Mouse (Mus musculus) limb, embryonic 13.5 days (tissue): ENCODE data around the gene Harbi1. TPM values are rescaled to one million over a fixed set of nuclear protein-coding genes. Genes with fewer than 3 reads are reported as not detected.

Experiments
- ATAC-seq: fragments of 200-750 bp; cut with Nextera tagmentation; 2 replicates; pipeline ENCODE4 v1.8.0; 2017; ENCODE audit warnings: low read depth, moderate number of reproducible peaks, moderate TSS enrichment; ENCODE audit not compliant: low FRiP score
- H3K27ac ChIP-seq: fragments of 300-500 bp; sonication (generic); 2 replicates; pipeline ENCODE4 v1.5.1; 2015; ENCODE audit warnings: inconsistent platforms, mild to moderate bottlenecking, moderate library complexity
- H3K27me3 ChIP-seq: fragments of 300-500 bp; sonication (generic); 2 replicates; pipeline ENCODE4 v1.6.1; 2015; ENCODE audit warnings: mild to moderate bottlenecking, inconsistent platforms
- H3K36me3 ChIP-seq: fragments of 300-500 bp; sonication (generic); 2 replicates; pipeline ENCODE4 v1.6.1; 2015; ENCODE audit warnings: inconsistent platforms, mild to moderate bottlenecking, moderate library complexity
- H3K4me1 ChIP-seq: fragments of 300-500 bp; sonication (generic); 2 replicates; pipeline ENCODE4 v1.6.1; 2015; ENCODE audit warnings: inconsistent platforms
- H3K4me2 ChIP-seq: fragments of 300-500 bp; sonication (generic); replicated peaks from 2 replicates; pipeline ENCODE4 v1.6.1; 2015; ENCODE audit warnings: inconsistent platforms, mild to moderate bottlenecking, moderate library complexity
- H3K4me3 ChIP-seq: fragments of 300-500 bp; sonication (generic); 2 replicates; pipeline ENCODE4 v1.5.1; 2015; ENCODE audit warnings: moderate library complexity, mild to moderate bottlenecking, inconsistent platforms
- H3K9ac ChIP-seq: fragments of 300-500 bp; sonication (generic); 2 replicates; pipeline ENCODE4 v1.6.1; 2015; ENCODE audit warnings: mild to moderate bottlenecking, inconsistent platforms
- H3K9me3 ChIP-seq: fragments of 300-500 bp; sonication (generic); 2 replicates; pipeline ENCODE4 v1.6.1; 2016; ENCODE audit warnings: inconsistent platforms
- WGBS: fragments of 180-500 bp; shearing (Covaris S2); methylation state at CpG from one replicate; pipeline ENCODE4 v1.1.7; 2015; 5-methylcytosine and 5-hydroxymethylcytosine counted together
- polyA plus RNA-seq: library from polyadenylated mRNA; unstranded; fragments of >200 nt; fragmentation: Nextera tagmentation; extraction: Ambion mirVana; gene quantifications from 2 replicates; pipeline ENCODE4 v1.2.1, GENCODE M21; 2015

The Harbi1 gene
- 22.6 and 24.5 TPM in 2 replicates for polyA plus RNA-seq

DNA sequence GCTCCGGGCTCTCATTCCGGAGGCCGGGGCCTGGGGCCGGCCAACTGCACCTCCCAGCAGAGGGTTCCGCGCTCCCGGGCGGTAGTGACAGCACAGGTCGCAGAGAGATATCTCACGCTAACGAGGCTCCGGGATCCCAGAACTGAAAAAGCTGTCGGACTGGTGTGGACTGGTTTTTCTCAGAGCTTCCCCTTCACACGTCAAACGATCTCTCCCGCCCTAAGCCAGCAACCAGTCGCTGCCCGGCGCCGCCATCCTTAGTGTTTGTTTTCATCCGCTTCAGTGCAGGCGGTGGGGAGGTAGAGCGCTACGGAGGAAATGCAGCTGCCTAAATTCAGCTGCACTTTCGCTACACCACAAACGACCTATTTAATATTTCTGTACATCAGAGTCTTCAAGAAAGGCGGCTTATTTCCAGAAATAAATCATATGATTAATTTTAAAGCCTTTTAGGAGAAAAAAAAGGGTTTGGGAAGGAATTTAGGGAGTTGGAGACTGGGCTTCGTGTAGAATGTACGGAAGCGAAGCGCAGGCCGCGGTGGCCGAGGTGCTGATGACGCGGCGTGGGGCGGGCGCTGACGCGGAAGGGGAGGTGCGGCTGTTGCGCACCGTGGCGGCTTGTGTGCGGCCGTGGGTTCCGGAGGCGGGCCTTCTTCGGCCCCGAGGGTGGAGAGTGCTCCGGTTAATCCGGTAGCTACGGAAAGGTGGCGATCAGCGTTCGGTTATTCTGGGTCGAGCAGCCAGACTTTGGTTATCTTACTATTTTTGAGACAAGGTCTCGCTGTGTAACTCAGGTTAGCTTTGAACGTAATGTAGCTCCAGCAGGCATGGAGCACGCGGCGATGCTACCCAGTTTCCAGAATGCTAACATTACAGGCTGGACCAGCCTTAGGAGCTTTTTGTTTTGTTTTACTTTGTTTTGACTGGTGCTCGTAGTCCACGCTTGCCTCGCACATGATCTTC lies at the start of gene Harbi1, which contains the start of gene Atg13:
TSS of gene Harbi1 (plus strand) at position 581 of the 963 bp plus-strand sequence.
TSS of gene Atg13 (minus strand) at position 305 of the 963 bp plus-strand sequence.
- Histone ChIP-seq H3K27me3 (no peaks in the 10 kb centered on the region), H3K9me3 (no peaks in the 10 kb centered on the region), H3K4me1 (peaks cover 18% of the 10 kb centered on the region), H3K27ac (peak within 1 kb of the TSS; percentile 76), H3K36me3 (peaks cover 3% of the 10 kb centered on the region; the same call in 1 of the 2 replicates), H3K4me2 (peak within 1 kb of the TSS; percentile 83), H3K4me3 (peak within 1 kb of the TSS; percentile 98), H3K9ac (peak within 1 kb of the TSS; percentile 87)
- ATAC-seq, result peak; percentile 98
- under 1% methylated on average over 66 of the region's 66 CpGs for WGBS

DNA sequence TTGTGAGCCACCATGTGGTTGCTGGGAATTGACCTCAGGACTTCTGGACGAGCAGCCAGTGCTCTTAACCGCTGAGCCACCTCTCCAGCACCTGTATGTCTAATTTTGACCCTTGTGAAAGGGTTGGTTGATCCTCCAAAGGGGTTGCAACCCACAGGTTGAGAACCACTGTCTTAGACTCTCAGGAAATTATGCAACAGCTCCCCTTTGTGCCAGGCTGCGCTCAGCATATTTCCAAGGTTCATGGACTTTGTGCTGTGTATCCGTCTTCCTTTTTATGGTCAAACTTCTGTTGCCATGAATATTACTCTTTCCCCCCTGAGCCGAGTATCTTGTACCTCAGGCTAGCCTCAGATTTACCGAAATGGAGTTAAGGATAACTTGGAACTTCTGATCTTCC lies 49.7 kb upstream of the Harbi1 start:
- Histone ChIP-seq H3K9ac (no peak overlapping the region), H3K4me1 (no peaks in the 10 kb centered on the region), H3K27me3 (no peaks in the 10 kb centered on the region), H3K4me3 (no peak overlapping the region), H3K9me3 (no peaks in the 10 kb centered on the region), H3K36me3 (peaks cover 91% of the 10 kb centered on the region), H3K4me2 (no peak overlapping the region), H3K27ac (no peak overlapping the region)
- no peak for ATAC-seq
- WGBS, result 93% methylated on average over 6 of the region's 6 CpGs

DNA sequence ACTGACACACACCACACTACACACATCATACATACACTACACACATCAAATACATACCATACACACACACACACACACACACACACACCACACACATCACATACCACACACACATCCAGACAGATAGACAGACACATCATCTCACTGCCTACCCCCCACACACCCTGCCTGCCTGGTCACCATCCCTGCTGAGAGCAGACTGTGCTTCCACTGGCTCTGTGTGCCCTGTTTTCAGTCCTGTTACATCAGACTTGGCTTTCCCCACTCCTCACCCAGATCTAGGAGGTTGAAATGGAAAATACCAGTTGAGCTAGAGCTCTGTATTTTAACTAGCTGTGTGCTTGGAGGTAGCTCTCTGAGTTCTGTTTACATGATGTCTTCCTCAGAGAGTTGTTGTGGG lies 45.9 kb upstream of the Harbi1 start:
- no peak overlapping the region for H3K4me3 ChIP-seq
- H3K4me2 ChIP-seq, result no peak overlapping the region
- no peaks in the 10 kb centered on the region for H3K27me3 ChIP-seq
- no peaks in the 10 kb centered on the region for H3K4me1 ChIP-seq
- no peak overlapping the region for H3K27ac ChIP-seq
- H3K9ac ChIP-seq, result no peak overlapping the region
- no peaks in the 10 kb centered on the region for H3K9me3 ChIP-seq
- peaks cover 91% of the 10 kb centered on the region for H3K36me3 ChIP-seq
- ATAC-seq, result no peak

DNA sequence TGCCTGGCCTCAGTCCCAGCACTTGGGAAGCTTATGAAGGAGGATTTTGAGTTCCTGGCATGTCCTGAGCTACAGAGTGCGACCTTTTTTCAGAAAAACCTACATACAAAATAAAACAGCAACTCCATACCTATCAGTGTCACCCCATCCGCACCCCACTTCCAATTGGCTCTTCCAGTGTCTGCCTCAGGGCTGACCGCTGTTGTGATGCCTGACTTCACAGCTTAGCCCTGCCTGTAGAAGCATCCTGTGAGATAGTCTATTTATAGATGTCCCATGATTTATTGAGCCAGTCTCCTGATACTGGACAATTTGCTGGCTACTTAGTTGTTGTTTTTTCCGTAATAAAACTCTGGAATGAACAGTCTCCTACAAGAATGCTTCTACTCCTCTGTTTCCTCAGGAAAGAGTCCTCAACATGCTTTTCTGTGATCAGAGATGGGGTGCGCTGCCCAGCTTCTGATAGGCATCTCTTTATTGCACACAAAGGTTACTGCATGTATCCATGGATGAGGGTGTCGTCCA lies 44.2 kb upstream of the Harbi1 start:
- ATAC-seq, result no peak
- no peak overlapping the region for H3K4me2 ChIP-seq
- H3K27ac ChIP-seq, result no peak overlapping the region
- no peaks in the 10 kb centered on the region for H3K9me3 ChIP-seq
- no peaks in the 10 kb centered on the region for H3K4me1 ChIP-seq
- no peak overlapping the region for H3K4me3 ChIP-seq
- 92% methylated on average over 6 of the region's 6 CpGs for WGBS
- H3K36me3 ChIP-seq, result peaks cover 93% of the 10 kb centered on the region
- no peaks in the 10 kb centered on the region for H3K27me3 ChIP-seq
- no peak overlapping the region for H3K9ac ChIP-seq

DNA sequence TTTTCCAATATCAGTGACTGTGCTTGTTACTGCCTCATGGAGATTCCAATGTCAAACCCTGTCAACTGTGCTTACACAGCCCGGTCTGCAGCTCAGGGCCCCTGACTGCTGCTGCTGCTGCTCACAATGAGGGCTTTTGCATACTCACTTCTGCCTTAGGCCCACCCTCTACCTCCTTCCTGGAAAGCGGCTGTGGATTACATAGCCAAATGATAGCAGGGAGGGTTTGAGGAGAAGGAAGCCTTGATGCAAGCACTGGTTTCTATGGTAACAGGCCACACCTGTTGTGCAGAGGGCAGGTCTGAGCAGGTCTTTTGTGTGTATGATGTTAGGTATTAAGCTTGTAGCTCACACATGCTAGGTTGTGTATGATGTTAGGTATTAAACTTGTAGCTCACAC lies 42.9 kb upstream of the Harbi1 start:
- no peaks in the 10 kb centered on the region for H3K4me1 ChIP-seq
- peaks cover 92% of the 10 kb centered on the region for H3K36me3 ChIP-seq
- H3K27ac ChIP-seq, result no peak overlapping the region
- 81% methylated on average over 2 of the region's 2 CpGs for WGBS
- H3K4me3 ChIP-seq, result no peak overlapping the region
- no peak overlapping the region for H3K9ac ChIP-seq
- ATAC-seq, result no peak
- H3K4me2 ChIP-seq, result no peak overlapping the region
- H3K27me3 ChIP-seq, result no peaks in the 10 kb centered on the region
- no peaks in the 10 kb centered on the region for H3K9me3 ChIP-seq

DNA sequence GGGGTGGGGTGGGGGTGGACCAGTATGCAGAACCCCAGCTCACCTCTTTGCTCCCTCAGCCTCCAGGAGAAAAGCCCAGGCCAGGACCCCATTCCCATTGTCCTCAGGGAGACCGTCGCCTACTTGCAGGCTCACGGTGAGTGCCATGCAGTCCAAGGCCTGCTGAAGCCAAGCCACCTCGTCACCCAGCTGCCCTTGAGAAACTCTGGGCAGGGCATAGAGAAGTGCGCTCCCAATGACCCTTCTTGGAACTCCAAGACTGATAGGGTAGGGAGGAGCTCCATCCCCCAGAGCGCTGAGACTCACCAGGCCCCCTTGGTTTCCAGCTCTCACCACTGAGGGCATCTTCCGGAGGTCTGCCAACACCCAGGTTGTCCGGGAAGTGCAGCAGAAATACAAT lies 41.3 kb upstream of the Harbi1 start:
- Histone ChIP-seq H3K4me1 (no peaks in the 10 kb centered on the region), H3K9ac (no peak overlapping the region), H3K4me2 (no peak overlapping the region), H3K27me3 (no peaks in the 10 kb centered on the region), H3K4me3 (no peak overlapping the region), H3K36me3 (peaks cover 90% of the 10 kb centered on the region), H3K9me3 (no peaks in the 10 kb centered on the region), H3K27ac (no peak overlapping the region)
- WGBS, result 91% methylated on average over 8 of the region's 8 CpGs
- no peak for ATAC-seq

DNA sequence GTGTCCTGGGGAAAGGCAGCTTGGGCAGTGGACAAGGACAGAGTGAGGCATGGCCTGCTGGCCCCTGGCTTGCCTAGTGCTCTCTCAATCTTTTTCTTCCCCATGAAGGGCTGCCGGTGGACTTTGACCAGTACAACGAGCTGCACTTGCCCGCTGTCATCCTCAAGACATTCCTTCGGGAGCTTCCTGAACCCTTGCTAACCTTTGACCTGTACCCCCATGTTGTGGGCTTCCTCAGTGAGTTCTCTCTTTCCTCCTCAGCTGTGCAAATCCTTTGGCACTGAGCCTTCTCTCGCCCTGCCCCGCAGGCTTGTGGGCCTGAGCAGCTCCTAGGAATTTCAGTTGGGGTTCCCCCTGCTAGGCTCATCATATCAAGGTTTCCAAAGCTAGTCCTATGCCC lies 40.6 kb upstream of the Harbi1 start:
- H3K36me3 ChIP-seq, result peaks cover 90% of the 10 kb centered on the region
- ATAC-seq, result no peak
- no peak overlapping the region for H3K4me2 ChIP-seq
- 85% methylated on average over 6 of the region's 6 CpGs for WGBS
- no peak overlapping the region for H3K9ac ChIP-seq
- H3K9me3 ChIP-seq, result no peaks in the 10 kb centered on the region
- no peaks in the 10 kb centered on the region for H3K27me3 ChIP-seq
- H3K4me1 ChIP-seq, result no peaks in the 10 kb centered on the region
- H3K27ac ChIP-seq, result no peak overlapping the region
- no peak overlapping the region for H3K4me3 ChIP-seq

DNA sequence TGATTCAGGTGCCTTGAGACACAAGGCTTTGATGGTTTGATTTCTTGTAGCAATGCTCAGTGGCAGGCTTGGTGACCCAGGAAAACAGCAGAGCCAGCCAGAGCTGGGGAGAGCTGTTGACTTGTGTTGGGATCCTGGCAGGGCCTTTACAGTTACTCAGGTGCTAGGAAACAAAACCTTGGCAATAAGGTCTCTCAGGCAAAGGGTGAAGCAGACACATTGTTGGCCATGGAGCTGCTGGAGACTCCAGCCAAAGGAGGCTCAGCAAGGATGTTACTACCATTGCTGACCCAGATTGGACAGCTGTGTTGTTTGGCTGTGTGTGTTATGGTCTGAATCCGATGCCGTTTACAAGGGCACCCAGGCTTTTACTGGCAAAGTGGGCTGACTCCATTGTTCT lies 37.1 kb upstream of the Harbi1 start:
- Histone ChIP-seq H3K9ac (no peak overlapping the region), H3K27me3 (no peaks in the 10 kb centered on the region), H3K36me3 (peaks cover 95% of the 10 kb centered on the region), H3K4me1 (no peaks in the 10 kb centered on the region), H3K9me3 (no peaks in the 10 kb centered on the region), H3K4me3 (no peak overlapping the region), H3K27ac (no peak overlapping the region), H3K4me2 (no peak overlapping the region)
- WGBS, result 90% methylated on average over 2 of the region's 2 CpGs
- ATAC-seq, result no peak

DNA sequence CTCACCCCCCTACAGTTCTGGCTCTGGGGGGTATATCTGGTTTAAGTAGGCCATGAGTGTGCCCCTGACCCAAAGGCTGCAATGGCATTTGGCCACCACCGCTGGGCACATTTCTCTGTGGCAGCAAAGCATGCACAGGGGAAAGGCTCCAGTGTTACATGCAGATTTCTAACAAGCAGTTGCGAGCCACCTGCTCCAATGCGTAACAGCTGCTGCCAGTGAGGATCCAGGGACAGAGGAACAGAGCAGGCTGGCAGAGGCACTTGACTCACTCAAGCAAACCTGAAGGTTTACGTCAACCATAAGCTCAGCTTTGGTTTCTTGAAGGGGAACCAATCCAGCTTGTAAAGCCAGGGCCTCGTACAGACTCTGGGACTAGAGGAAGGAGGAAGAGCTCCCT lies 35.8 kb upstream of the Harbi1 start:
- WGBS, result 90% methylated on average over 5 of the region's 5 CpGs
- no peaks in the 10 kb centered on the region for H3K9me3 ChIP-seq

DNA sequence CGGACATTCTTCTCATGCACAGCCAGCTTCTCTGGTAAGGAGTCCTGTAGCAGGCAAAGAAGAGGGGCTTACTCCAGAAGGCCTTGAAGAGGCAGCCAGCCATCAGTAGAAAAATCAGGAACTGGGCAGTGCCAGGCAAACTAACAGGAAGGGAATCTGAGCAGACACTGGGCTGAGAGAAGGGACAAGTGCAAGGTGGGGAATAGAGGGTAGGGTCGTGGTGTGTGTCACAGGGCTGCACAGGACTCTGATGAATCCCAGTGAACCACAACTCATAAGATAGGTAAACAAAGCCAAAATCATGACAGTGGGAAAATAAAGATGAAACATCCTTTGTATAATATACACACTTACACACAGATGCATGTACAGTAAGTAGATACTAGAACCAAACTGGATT lies 34.2 kb upstream of the Harbi1 start:
- Histone ChIP-seq H3K27me3 (no peaks in the 10 kb centered on the region), H3K9me3 (no peaks in the 10 kb centered on the region), H3K27ac (no peak overlapping the region), H3K4me1 (no peaks in the 10 kb centered on the region), H3K4me2 (no peak overlapping the region), H3K36me3 (peaks cover 93% of the 10 kb centered on the region), H3K4me3 (no peak overlapping the region), H3K9ac (no peak overlapping the region)
- no peak for ATAC-seq
- WGBS, result 81% methylated on average over 2 of the region's 2 CpGs

More for the DNA sequence above, 35.8 kb upstream of the Harbi1 start:
- Histone ChIP-seq H3K4me3 (no peak overlapping the region), H3K4me1 (no peaks in the 10 kb centered on the region), H3K36me3 (peaks cover 94% of the 10 kb centered on the region), H3K27ac (no peak overlapping the region), H3K4me2 (no peak overlapping the region), H3K9ac (no peak overlapping the region), H3K27me3 (no peaks in the 10 kb centered on the region)
- ATAC-seq, result peak; percentile 39; the same call in 1 of the 2 replicates

DNA sequence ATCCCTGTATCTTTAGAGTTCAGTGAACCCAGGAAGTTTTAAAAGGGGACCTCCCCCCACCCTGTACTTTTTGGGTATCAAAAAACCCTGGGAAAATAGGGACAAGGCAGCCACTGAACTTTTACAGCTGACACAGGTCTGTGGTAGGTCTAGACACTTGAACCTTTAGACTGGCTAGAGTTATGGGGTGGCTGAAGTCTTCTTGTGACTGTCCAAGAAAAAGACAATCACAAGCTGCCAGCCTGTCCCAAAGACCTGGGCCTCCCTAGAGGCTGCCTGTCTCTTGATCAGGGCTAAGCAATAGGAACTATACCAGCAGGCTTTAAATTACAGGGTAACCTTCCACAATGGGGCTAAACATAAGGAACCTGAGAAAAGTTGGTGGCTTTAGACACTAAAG lies 33.7 kb upstream of the Harbi1 start:
- H3K9me3 ChIP-seq, result no peaks in the 10 kb centered on the region
- no peak overlapping the region for H3K27ac ChIP-seq
- no peaks in the 10 kb centered on the region for H3K27me3 ChIP-seq
- H3K36me3 ChIP-seq, result peaks cover 93% of the 10 kb centered on the region
- no peak overlapping the region for H3K4me2 ChIP-seq
- no peaks in the 10 kb centered on the region for H3K4me1 ChIP-seq
- no peak for ATAC-seq
- no peak overlapping the region for H3K4me3 ChIP-seq
- H3K9ac ChIP-seq, result no peak overlapping the region

DNA sequence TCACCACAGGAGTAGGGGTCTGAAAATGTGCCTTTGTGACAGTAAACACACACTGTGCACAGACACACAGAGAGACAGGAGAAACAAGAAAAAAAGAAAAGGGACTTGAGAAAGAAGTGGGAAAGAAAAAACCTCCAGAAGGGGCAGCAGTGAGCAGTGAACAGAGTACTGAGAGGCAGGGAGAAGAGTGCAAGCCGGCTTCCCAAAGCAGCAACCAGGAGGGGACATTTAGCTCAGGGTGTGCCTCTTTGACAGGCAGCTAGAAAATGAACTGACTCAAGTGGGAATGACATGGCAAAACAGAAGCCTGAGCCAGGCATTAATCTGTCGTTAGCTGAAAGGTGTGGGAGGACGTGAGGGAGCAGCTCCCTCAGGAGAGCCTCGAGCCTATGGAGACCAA lies 27.8 kb upstream of the Harbi1 start:
- Histone ChIP-seq H3K9ac (no peak overlapping the region), H3K27me3 (no peaks in the 10 kb centered on the region), H3K36me3 (peaks cover 89% of the 10 kb centered on the region), H3K27ac (no peak overlapping the region), H3K4me3 (no peak overlapping the region), H3K4me1 (no peaks in the 10 kb centered on the region), H3K9me3 (no peaks in the 10 kb centered on the region), H3K4me2 (no peak overlapping the region)
- 54% methylated on average over 4 of the region's 4 CpGs for WGBS
- ATAC-seq, result no peak
